Mouse (Mus musculus) embryonic fibroblast, embryonic 13.5 days (primary cell): ENCODE data around the gene Atp1b2.

Experiments
- CTCF ChIP-seq: IDR thresholded peaks from 2 replicates; pipeline ENCODE4 v1.5.1; 2011; ENCODE audit warnings: mild to moderate bottlenecking, control low read depth, low read length, moderate library complexity, borderline replicate concordance; ENCODE audit not compliant: insufficient read depth
- POLR2A ChIP-seq: IDR thresholded peaks from 2 replicates; pipeline ENCODE4 v1.6.1; 2011; ENCODE audit warnings: low read depth, mild to moderate bottlenecking, control low read depth, low read length, moderate library complexity

GRCm38 (mm10) chr11:69600098-69600497 lies 5.6 kb downstream of the Atp1b2 start:
- TF ChIP-seq CTCF = no peak
- TF ChIP-seq POLR2A = no peak
